Mouse (Mus musculus) spleen, adult 2 months (tissue): ENCODE results near the gene Slc19a3. TPM values are rescaled to one million over a fixed set of nuclear protein-coding genes. Genes with fewer than 3 reads are reported as not detected.

Experiments used
- DNase-seq, 2 experiments: peaks; one replicate each; pipeline versions ENCODE4 v3.0.0 to v3.0.0-alpha.2; 2012 to 2021; ENCODE audit warnings: low spot score in 2 of 2, low read depth in 1 of 2
- H3K27ac ChIP-seq: fragments of 200-500 bp; 2 replicates; pipeline ENCODE4 v1.5.1; 2012; ENCODE audit warnings: low read length, inconsistent platforms; ENCODE audit not compliant: insufficient read depth
- H3K27me3 ChIP-seq: fragments of 200-500 bp; 2 replicates; pipeline ENCODE4 v1.6.1; 2012; ENCODE audit warnings: mild to moderate bottlenecking, moderate library complexity, low read length, inconsistent platforms; ENCODE audit not compliant: control insufficient read depth, insufficient read depth
- H3K36me3 ChIP-seq: fragments of 200-500 bp; 2 replicates; pipeline ENCODE4 v1.6.1; 2012; ENCODE audit warnings: mild to moderate bottlenecking, low read length, inconsistent platforms; ENCODE audit not compliant: control insufficient read depth, insufficient read depth
- H3K4me1 ChIP-seq: fragments of 200-500 bp; 2 replicates; pipeline ENCODE4 v1.6.1; 2011; ENCODE audit warnings: inconsistent platforms; ENCODE audit not compliant: control insufficient read depth, insufficient read depth, insufficient read length
- H3K4me3 ChIP-seq: fragments of 200-500 bp; 2 replicates; pipeline ENCODE4 v1.5.1; 2011; ENCODE audit warnings: mild to moderate bottlenecking, inconsistent platforms; ENCODE audit not compliant: insufficient read depth, insufficient read length; ENCODE audit errors: extremely low read depth
- CTCF ChIP-seq: fragments of 200-500 bp; IDR thresholded peaks from 2 replicates; pipeline ENCODE4 v1.5.1; 2011; ENCODE audit warnings: mild to moderate bottlenecking, inconsistent platforms; ENCODE audit not compliant: insufficient read depth, insufficient read length, insufficient replicate concordance; ENCODE audit errors: extremely low read depth
- POLR2A ChIP-seq: fragments of 200-500 bp; IDR thresholded peaks from 2 replicates; pipeline ENCODE4 v1.6.1; 2011; ENCODE audit warnings: low read depth, low read length, inconsistent platforms
- WGBS: fragments of 180-500 bp; shearing (Covaris S2); methylation state at CpG from one replicate; pipeline ENCODE4 v1.1.7; 2018; 5-methylcytosine and 5-hydroxymethylcytosine counted together
- polyA plus RNA-seq: library from polyadenylated mRNA; depleted of rRNA; stranded (reverse); fragments of >200 nt; gene quantifications from 2 replicates; pipeline ENCODE4 v1.2.3, GENCODE M21; 2012; rRNA removed

The Slc19a3 gene
- polyA plus RNA-seq: 0.13 and 0.21 TPM in 2 replicates

DNA sequence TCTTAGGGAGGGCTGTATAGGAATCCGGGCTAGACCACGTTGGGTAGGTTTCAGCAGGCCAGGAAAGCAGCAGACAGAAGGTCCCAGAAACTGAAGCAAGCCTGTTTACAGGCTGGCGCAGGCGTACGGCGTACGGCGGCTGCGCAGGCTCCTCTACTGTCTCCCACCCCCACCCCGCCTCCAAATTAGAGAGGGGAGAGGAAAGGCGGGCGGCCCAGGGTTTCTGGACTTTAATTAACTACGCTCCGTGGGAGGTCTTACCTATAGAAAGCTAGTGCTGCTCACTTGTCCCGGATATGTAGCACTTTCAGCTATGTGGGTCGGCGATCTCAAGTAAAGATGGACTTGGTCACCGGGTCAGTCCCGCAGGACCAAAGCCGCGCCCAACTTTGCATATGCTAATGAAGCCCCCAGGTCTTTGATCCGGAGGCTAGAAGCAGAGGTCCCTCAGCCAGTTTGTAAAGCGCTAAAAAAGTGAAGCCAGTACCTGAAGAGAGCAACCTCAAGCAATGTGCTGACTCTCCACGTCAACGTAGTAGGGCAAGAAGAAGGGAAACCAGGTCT, at the start of gene Slc19a3:
Slc19a3 (minus strand) TSS at position 340 of the 564 bp plus-strand sequence.
- Histone ChIP-seq H3K27me3 (no peaks in the 10 kb centered on the region; the same call in 1 of the 2 replicates), H3K36me3 (no peaks in the 10 kb centered on the region), H3K4me1 (no peaks in the 10 kb centered on the region), H3K27ac (peak within 1 kb of the TSS; percentile 9; the same call in 1 of the 2 replicates), H3K4me3 (peak within 1 kb of the TSS; percentile 8)
- no peak for TF ChIP-seq CTCF
- no peak for TF ChIP-seq POLR2A
- DNase-seq: no peak
- WGBS: 3% methylated on average over 25 of the region's 25 CpGs

DNA sequence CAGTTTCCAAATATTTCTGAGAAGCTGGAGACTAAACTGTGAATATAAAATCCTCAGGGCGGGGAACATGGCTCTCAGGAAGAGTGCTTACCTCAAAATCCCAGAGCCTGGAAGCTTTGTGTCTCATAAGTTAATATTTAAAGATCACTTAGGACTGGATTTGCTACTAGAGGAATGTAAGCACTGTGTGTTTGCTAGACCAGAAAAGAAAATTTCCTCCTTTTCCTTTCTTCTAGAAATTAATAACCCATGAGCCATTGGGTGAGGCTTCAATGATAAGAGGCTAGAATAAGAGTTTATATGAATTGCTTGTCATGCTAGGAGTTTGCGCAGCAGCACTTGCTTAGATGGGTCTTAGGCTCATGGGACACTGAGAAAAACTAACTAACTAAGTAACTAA, 46.5 kb upstream of the Slc19a3 start:
- Histone ChIP-seq H3K36me3 (no peaks in the 10 kb centered on the region), H3K27ac (no peak overlapping the region), H3K4me1 (no peaks in the 10 kb centered on the region), H3K4me3 (no peak overlapping the region), H3K27me3 (no peaks in the 10 kb centered on the region)
- DNase-seq: no peak
- WGBS: 78% methylated on average over 2 of the region's 2 CpGs
- TF ChIP-seq CTCF (no peak), POLR2A (no peak)

DNA sequence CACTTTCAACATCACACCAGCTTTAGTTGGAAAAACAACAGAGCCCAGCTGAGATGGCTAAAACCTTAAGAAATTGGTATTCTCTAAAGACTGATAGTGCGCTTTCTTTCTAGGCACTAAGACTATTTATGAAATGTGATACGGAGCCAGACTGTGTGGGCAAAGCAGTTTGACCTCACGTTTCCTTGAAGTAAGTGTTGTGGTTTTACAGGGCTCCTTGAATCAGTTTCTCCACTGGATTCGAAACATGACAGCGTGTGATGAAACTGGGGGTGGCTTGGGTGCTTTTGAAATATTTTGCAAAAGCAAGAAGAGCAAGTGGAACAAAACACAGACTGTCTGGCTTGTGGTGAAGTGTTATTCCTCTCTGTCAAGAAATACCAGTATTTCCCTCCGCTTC, 38.8 kb upstream of the Slc19a3 start:
- no peak overlapping the region for H3K4me3 ChIP-seq
- no peak for DNase-seq
- no peaks in the 10 kb centered on the region for H3K36me3 ChIP-seq
- H3K4me1 ChIP-seq: no peaks in the 10 kb centered on the region
- 29% methylated on average over 6 of the region's 6 CpGs for WGBS
- TF ChIP-seq POLR2A (no peak), CTCF (no peak)
- H3K27ac ChIP-seq: no peak overlapping the region
- H3K27me3 ChIP-seq: no peaks in the 10 kb centered on the region

DNA sequence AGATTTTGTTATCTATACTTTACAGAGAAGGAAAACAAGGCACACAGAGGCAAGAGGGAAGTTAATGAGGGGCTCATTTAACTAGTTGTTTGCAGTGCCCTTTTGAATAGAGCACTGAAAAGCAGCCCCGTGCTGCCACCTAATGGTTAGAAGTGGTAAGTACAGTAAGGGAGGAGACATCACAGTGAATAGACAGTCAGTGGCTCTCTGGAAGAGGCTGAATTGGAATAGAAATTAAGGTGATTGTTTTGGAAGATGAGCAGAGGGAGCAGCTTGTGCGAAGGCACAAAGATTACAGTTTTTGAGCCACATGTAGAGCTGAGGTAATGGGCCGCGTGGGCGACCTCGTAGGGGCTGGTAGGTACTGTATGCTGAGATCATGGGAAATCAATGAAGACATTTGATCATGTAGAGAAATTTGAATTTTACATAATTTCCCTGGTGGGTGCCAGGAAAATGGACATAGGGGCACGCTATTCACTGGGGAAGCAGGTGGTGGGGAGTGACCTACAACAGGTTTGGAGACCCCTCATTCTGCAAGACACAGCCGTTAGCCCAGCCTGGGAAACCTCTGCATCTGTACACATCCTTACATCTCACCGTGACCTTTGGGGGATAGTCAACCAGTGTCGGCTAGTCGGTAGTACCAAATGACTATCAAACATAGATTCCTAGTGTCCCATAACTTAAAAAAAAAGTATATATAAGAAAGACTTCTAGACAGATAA, 38.1 kb upstream of the Slc19a3 start:
- no peak overlapping the region for H3K4me3 ChIP-seq
- 50% methylated on average over 11 of the region's 11 CpGs for WGBS
- no peak for DNase-seq

DNA sequence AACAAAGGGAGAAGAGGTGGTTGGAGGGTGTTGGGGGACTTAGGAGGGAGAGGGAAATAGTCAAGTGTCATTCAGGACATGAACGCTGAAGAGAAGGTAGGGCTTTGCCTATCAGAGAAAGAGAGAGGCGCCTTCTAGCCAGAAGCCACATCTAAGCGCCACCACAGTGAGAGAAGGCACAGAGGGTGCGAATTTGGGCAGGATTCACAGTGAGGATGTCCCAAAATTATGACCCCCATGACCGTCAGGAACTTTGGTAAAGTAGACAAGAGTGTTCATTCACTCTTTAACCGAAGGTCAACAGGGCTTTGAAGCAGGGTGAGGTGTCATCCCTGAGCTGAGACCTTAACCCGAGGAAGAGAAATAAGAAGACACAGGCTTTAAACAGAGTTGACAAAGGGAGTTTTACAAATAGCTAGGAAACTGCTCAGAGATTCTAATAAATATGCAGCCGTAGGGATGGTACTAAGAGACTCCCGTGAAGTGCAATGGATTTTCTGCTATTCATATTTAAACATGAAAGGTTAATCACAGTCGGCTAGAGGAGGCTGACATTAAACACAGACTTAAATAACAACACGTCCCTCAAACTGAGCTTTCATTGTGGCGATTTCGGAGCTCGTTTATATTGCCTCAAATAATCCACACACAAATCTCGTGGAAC, 37.4 kb upstream of the Slc19a3 start:
- H3K36me3 ChIP-seq: no peaks in the 10 kb centered on the region
- no peak overlapping the region for H3K4me3 ChIP-seq
- H3K4me1 ChIP-seq: no peaks in the 10 kb centered on the region
- no peaks in the 10 kb centered on the region for H3K27me3 ChIP-seq
- TF ChIP-seq CTCF (no peak), POLR2A (no peak)
- no peak overlapping the region for H3K27ac ChIP-seq
- DNase-seq: no peak
- WGBS: 35% methylated on average over 15 of the region's 15 CpGs

More for the DNA sequence above, 38.1 kb upstream of the Slc19a3 start:
- no peaks in the 10 kb centered on the region for H3K36me3 ChIP-seq
- no peaks in the 10 kb centered on the region for H3K27me3 ChIP-seq
- no peaks in the 10 kb centered on the region for H3K4me1 ChIP-seq
- no peak overlapping the region for H3K27ac ChIP-seq
- TF ChIP-seq CTCF: peak; percentile 18; the same call in 1 of the 2 replicates
- no peak for TF ChIP-seq POLR2A

DNA sequence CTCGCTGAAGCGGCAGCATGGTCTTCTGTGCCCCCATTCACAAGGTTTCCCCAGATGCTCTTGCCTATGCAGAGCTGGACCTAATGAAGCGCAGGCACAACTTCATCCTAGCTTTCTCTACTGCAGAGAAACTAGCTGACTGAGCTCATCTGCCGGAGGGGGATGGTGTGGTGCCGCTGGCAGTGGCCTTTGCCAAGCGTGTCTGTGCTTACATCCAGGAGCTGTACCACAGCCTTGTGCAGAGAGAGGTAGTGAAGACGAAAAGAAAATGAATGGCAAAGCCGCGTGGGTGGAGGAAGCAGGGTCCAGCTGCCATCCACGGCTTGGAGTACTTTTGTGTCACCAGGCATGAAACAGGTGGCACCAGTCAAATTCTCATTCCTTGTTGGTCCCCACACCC, 29.0 kb upstream of the Slc19a3 start:
- H3K36me3 ChIP-seq: no peaks in the 10 kb centered on the region
- TF ChIP-seq POLR2A: no peak
- no peak for TF ChIP-seq CTCF
- H3K4me3 ChIP-seq: no peak overlapping the region
- no peak for DNase-seq
- H3K27ac ChIP-seq: no peak overlapping the region
- WGBS: 84% methylated on average over 10 of the region's 10 CpGs
- no peaks in the 10 kb centered on the region for H3K4me1 ChIP-seq
- H3K27me3 ChIP-seq: no peaks in the 10 kb centered on the region
